Mouse (Mus musculus) gastrocnemius, adult 18-20 months (tissue): ENCODE measurements at regions not wholly inside any gene's neighbourhood (a gene's known extent, or its start where the extent isn't known, plus 50 kb on each side); places are given as distances from the start of the nearest gene placed in this dataset.

Source experiments
- DNase-seq: peaks from one replicate; pipeline ENCODE4 v3.0.0; 2021; ENCODE audit warnings: low spot score

- no peak for DNase-seq
These were observed 662.4 kb upstream of the Jmjd1c start for GRCm38 (mm10) chr10:66433490-66433889.

DNA sequence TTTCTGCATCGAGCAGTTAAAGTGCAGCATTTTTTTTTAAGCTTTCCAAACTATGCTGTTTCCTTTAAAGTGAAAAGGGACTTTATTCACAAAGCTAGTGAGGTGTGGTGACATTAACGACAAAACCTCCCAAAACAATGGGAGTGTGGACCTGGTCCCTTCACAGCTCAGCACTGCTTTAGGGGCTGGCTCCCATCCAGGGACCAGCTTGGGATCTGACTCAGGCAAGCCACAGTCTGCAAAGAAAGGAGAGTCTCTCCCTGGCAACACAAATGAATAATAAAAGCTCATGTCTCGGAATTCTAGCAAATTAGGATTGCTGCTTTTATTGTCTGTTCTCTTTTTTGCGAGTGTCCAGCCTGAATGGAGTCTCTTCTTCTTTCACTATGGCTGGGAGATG, 625.2 kb upstream of the Jmjd1c start:
- no peak for DNase-seq

DNA sequence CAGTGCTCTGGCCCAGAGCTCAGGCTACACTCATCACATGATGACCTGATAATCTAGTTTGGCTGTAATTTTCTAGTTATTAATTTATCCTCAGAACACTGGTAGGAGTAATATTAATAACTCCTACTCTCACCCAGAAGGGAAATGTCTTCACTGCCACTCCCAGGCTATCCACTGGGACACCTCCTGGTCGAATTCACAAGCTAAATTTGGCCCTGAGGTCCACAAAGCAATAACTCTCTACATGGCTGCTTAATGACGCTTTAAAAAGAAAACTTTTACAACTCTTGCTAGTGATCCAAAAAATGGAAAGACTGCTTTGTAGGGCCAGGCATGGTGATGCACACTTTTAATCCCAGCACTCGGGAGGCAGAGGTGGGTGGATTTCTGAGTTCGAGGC, 623.9 kb upstream of the Jmjd1c start:
- no peak for DNase-seq

DNA sequence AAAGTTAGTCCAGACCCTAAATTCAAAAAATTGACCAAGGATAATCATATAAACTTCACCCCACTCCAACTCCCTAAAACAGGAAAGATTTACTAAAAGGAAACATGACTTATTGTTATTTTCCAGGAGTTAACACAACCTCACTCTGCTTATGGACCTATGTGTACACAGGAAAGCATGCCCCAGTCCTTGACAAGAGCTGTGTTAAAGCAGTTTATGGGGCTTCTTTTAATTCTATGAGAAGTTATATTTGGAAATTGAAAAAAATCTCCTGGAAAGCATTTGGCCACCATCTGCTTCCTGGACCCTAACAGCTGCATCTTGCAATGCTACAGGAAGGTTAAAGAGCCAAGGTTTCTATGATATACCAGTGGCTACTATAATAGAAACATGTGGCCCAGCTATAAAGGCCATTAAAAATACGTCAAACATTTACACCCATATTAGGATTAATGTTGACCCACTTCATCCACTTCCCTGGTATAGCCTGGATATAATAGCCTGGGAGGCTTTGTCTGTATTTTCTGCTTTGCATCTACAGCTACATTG, 620.7 kb upstream of the Jmjd1c start:
- DNase-seq = no peak

DNA sequence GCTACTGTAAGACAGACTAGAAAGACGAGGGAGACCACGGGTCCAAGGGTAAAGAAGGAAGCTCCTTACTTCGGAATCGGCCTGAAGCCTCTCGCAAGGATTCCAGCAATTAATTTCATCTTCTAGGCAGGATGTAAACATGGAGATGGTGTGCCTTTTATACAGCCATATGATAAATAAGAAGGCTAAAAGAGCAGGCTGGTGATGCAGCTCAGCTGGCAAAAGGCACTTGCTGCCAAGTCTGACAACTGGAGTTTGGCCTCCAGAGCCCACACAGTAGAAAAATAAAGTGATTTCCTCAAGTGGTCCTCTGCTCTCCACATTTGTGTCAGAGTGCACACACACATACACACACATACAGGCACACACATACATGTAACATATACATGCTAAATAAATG, 605.1 kb upstream of the Jmjd1c start:
- no peak for DNase-seq

DNA sequence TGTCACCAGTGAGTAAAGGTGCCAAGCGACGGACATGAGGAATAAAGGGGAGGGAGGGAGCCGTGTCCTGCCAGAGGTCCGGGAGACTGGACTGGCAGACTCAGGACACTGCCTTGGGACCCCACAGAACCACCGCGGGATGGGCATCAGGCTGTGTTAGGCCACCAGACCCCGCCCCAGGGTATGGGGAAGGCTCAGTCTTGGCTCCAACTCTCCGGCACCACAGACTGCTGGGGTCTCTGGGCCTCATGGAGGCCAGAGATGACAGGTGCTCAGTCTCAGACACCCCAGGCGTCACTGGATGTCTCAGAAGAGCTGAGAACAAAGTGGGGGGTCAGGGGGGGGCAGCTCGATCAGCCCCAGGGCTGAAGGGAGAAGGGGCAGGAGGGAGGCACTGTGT, 604.1 kb upstream of the Jmjd1c start:
- no peak for DNase-seq

GRCm38 (mm10) chr10:66539846-66540245, 556.1 kb upstream of the Jmjd1c start:
- no peak for DNase-seq

DNA sequence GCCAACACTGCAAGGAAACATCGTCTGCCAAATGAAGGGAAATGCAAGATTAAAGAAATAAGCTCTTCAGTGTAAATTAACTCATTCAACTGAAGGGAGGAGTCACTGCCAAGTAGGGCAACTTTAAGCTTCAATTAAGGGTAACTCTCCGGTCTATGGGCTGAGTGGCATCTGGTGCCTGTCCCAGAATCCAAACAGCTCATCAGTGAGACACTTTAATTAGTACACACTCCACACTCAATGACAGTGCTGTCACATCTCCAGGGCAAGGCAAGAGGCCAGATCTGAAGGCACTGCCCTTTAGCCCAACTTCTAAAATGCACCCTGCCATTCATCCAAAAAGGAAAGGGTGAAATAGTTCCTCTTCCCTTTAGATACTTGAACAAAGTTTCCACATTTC, 549.3 kb upstream of the Jmjd1c start:
- DNase-seq = no peak

- DNase-seq = no peak
These were observed 548.3 kb upstream of the Jmjd1c start for GRCm38 (mm10) chr10:66547660-66548059.

GRCm38 (mm10) chr10:66548073-66548472, 547.9 kb upstream of the Jmjd1c start:
- DNase-seq = no peak

GRCm38 (mm10) chr10:66552919-66553318, 543.0 kb upstream of the Jmjd1c start:
- DNase-seq = no peak

DNA sequence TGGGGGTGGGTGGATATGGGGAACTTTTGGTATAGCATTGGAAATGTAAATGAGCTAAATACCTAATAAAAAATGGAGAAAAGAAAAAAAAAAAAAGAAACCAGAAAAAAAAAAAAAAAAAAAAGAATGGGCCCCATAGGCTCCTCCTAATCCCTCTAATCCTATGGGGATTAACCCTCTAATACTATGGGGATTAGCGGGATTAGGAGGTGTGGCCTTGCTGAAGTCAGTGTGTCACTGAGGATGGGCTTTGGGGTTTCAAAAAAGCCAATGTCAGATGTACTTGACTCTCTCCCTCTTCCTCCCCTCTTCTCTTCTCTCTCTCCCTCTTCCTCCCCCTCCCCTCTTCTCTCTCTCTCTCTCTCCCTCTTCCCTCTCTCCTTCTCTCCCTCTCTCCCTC, 541.7 kb upstream of the Jmjd1c start:
- DNase-seq = no peak

- DNase-seq = no peak
These were observed 537.7 kb upstream of the Jmjd1c start for GRCm38 (mm10) chr10:66558097-66558840.

DNA sequence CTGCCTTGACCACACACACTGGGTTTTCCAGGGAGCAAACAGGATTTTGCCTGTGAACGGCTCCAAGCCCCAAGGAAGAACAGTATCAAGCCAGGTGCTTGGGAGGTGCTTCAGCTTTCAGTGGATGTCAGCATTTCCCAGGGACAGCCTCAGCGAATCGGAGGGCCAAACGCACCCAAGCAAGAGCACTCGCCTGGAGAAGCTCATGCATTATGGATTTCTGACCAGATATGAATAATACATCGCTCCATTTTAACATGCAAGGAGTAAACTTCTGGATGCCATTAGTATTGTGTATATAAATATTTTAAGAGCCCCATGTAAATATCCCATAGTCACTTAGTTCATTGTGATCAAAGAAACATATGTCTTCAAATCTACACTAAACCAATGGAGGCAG, 530.6 kb upstream of the Jmjd1c start:
- no peak for DNase-seq

GRCm38 (mm10) chr10:66574846-66575535, 520.9 kb upstream of the Jmjd1c start:
- DNase-seq = no peak

DNA sequence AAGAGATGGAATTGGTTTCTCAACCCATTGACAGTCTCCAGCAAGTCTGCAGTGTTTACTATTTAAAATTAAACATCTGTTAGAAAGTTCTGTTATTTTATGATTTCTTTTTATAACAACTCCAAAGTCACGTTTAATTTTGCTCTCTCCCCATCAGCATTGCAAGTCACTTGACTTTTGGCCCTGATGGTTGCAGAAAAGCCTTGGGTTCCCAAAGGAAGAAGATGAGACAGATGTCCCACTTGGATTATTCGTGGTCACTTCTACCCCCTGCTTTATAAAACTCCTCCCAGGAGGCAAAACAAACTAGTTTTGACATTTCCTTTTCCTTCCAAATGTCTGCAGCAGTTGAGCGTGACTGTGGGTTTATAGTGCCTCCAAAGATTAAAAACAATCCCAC, 502.9 kb upstream of the Jmjd1c start:
- peak; percentile 1 for DNase-seq

GRCm38 (mm10) chr10:66593506-66593905, 502.4 kb upstream of the Jmjd1c start:
- no peak for DNase-seq

DNA sequence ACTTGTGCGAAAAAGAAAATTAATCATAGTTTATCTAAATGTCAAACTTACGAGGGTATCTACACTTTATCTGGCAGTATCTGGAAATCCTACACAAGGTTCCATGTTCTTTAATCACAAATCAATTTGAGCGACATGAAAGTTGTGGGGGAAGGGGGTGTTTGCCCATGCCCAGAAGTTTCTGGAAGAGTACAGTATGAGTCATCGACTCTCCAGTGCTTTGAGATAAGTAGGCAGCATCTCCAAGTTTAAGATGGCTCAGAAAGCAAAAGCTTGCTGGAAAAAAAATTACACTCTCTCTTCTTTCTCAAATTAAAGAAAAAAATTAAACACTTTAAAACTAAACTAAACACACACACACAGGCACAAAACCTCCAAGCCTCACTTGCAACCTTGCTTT, 498.0 kb upstream of the Jmjd1c start:
- DNase-seq = no peak

DNA sequence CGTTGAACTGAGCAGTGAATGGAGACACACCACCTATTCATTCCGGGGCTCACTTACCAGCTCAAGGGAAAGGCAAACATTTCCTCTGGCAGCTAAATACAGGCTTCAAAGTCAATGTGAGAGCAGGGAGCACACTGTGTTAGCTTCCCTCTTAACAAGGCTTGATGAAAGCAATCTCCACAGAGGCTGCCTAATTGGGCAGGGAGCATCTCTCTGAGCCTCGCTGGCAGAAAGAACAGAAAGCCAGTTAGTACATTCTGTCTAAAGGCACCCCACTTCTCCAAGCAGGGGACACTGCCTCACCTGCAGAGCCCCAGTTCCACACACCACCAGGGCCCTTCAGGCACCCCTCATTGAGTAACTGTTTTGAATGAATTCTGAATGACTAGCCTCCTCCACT, 488.8 kb upstream of the Jmjd1c start:
- no peak for DNase-seq

DNA sequence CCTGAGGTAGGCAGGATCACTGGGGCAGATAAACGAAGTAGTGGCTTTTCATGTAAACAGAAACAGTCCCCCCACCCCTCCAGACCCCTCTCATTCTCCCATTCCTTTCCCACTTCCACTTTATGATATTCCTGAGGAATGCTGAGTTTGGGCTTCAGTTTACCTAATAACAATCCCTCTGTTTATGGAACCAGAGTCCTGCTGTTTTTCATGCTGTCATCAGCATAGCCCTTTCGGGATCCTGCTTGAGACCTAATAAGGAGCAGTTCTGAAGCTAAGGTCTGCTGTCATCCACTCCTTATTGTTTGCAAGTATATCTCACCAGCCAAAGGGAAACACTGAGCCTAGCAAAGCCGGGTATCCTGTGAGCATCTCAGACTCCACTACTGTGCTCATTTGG, 479.6 kb upstream of the Jmjd1c start:
- no peak for DNase-seq

GRCm38 (mm10) chr10:66630996-66631395, 464.9 kb upstream of the Jmjd1c start:
- no peak for DNase-seq

GRCm38 (mm10) chr10:66640890-66641847, 454.8 kb upstream of the Jmjd1c start:
- no peak for DNase-seq
